Mouse (Mus musculus): ENCODE data around the gene Car2.

Gene Car2

DNA sequence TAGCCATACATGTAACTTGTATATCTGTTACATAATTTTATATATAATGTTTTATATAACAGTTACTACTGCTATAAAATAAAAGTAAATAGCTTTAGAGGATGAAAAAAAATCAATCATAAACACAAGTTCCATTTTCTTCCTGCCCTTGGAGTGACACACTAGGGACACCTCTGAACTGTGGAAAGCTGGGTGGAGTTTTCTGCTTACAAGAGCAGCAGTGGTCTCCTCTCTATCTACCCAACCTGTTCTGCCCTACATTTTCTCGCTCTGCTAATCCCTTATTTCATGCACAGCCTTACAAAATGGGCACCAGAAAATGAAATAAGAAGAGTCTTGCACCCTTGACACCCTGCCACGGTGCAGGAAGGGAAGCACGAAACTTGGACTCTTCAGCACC lies 6.8 kb upstream of the Car2 start:
- DNase-seq: no peak

- DNase-seq: no peak
Measured at GRCm38 (mm10) chr3:14880277-14880676, 5.8 kb upstream of the Car2 start.

DNA sequence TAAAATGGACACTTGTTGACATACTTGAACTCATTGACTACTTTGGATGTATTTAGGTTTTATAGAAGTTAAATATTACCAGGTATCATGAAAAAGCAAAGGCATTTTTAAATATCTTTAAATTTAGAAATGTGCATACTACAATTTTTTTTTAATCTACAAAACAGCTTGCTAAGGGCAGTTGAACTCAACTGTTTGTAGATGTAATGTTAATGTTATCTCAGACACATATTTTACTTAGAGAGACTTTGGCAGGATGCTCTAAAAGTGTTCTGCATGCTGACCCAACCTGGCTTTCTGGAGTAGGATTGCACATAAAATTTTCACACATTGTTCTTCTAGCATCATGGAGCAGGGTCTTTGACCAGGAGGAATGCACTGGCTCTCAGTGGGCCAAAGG lies 4.1 kb upstream of the Car2 start:
- no peak for DNase-seq

- no peak for DNase-seq
Measured at GRCm38 (mm10) chr3:14882756-14883155, 3.3 kb upstream of the Car2 start.

- no peak for DNase-seq
Measured at GRCm38 (mm10) chr3:14884826-14885225, 1.2 kb upstream of the Car2 start.

- no peak for DNase-seq
Measured at GRCm38 (mm10) chr3:14887134-14887666, 1.1 kb downstream of the Car2 start.

GRCm38 (mm10) chr3:14887686-14888295 lies 1.7 kb downstream of the Car2 start:
- DNase-seq: peak in 1 of 2 experiments; percentile 26

DNA sequence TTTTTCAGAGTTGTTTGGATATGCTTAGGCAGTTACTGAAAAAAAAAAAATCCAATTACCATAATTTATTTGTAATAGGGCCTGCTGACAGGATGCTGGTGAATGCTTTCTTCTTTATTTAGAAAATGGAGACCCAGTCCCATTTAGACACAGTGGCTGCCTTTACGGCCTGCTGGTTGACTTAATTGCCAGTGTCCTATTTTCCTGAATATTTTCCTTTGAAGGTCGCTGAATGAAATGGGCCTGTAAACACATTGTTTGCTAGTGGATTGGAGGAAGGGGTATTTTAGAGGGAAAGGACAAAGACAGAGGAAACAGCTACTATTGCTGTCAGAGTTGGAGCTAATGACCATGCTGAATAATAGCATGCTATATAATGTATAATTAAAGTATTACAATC lies 2.5 kb downstream of the Car2 start:
- no peak for DNase-seq

DNA sequence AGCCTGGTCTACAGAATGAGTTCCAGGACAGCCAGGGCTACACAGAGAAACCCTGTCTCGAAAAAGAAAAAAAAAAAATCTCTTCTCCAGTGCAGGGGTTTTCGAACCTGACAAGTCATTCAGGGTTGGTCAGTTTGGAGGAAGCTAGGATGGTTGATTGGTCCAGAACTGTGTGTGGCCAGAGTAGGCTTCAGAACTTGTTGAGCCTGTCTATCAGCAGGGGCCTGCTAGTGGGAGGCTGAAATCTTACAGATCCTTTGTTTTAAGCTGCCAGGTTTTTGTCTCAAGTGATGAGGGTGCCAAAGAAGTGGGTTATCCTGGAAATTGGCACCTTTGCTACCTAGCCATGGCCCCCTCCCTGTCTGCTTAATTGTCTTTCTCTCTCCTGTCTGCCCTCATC lies 3.0 kb downstream of the Car2 start:
- DNase-seq: no peak

- DNase-seq: no peak
Measured at GRCm38 (mm10) chr3:14889716-14890409, 3.8 kb downstream of the Car2 start.

DNA sequence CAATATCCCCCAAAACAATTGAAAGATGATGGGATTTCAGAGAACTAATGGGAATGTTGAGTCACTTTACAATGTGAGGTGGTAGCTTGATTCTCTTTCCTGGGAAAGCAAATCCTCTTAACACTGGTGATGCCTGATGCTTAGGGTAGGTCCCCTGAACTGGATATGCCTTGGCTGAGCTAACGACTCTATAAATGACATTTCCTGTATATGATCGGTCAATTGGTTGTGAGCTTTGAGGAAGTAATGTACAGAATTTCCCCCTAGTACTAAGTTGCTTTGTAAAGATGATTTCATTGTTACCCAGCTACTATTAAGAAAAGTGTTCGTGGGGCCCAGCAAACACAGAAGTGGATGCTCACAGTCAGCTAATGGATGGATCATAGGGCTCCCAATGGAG lies 6.9 kb downstream of the Car2 start:
- DNase-seq: no peak

- DNase-seq: no peak
Measured at GRCm38 (mm10) chr3:14893700-14894099, 7.6 kb downstream of the Car2 start.

DNA sequence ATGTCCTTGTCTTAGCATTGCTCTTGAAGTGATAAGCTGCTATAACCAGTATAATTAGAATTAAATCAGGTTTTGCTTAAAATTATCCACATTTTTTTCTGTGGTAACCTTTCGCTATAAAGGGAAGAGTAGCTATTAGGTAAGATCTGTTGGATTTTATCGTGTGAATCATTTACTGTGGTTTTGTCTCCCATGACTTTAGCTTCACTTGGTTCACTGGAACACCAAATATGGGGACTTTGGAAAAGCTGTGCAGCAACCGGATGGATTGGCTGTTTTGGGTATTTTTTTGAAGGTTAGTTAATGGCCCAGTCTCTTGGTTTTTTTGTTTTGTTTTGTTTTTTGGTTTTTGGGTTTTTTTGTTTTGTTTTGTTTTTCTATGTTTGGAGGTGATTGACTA lies 9.3 kb downstream of the Car2 start:
- DNase-seq: no peak

DNA sequence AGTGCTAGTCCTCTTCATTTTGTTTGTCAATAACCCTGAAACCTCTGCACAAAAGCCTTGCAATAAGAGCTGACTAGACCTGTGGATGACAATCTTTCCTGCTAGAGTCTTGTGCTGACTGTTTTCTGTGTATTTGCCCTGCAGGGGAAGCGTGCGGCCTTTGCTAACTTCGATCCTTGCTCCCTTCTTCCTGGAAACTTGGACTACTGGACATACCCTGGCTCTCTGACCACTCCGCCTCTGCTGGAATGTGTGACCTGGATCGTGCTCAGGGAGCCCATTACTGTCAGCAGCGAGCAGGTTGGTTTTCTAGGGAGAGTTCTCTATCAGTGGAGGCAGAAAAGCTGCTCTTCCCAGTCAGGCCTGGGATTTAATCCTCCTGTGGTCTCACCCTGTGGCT lies 11.7 kb downstream of the Car2 start:
- DNase-seq: no peak

DNA sequence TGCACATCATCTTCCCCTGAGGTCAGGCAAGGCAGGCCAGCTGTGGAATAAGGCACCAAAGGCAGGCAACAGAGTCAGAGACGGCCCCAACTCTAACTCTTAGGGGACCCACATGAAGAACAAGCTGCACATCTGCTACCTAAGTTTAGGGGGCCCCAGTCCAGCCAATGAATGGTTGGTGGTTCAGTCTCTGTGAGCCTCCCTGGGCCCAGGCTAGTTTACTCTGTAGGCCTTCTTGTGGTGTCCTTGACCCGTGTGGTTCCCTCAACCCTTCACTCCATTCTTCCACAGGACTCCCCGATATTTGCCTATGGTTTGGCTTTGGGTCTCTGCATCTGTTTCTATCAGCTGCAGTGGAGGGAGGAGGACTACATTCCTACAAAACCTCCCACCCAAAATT lies 17.3 kb downstream of the Car2 start:
- DNase-seq: no peak

- DNase-seq: no peak
Measured at GRCm38 (mm10) chr3:14904165-14904564, 18.1 kb downstream of the Car2 start.

GRCm38 (mm10) chr3:14907271-14907670 lies 21.2 kb downstream of the Car2 start:
- DNase-seq: no peak

DNA sequence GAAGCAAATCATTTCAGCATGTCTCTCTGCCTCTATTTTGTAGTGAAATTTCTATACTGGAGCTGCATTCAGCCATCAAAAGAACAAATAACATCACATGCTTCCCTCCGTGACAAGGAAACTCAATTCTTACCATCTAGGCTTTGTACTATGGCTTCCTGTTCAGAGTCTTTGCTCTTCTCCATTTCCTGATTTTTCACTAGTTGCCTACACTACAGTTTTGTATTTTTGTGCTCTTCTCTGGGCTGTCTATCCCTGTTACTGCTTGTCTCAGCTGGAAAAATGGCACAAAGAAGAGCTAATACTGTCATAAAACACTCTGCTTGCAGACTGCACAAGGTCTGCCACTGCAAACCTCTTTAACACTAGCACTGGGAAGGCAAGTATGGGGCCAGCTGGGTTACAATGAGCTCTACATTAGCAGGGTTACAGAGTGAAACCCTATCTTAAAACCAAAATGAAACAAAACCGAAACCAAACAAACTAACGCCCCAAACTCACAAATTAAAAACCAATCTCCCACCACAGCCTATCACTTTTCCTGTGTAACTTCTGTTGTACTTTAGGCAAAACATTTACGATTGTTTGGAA lies 26.0 kb downstream of the Car2 start:
- no peak for DNase-seq

GRCm38 (mm10) chr3:14913774-14914173 lies 27.7 kb downstream of the Car2 start:
- DNase-seq: no peak

DNA sequence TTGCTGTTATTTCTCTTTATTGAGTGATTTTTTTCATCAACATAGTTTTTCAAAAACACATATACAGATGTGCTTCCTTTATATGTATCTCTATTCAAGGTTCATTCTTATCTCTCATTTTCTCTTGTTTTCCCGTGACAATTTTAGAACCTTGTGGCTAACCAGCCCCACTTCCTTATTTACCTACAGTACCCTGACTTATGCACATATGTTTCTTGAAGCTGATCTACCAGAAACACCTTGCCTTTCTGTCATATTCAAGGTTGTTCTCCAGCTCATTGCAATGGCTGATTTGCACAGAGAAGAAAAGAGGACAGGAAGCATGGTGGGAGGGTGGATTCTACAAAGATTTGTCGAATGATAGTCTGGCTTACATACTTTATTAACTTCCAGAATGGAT lies 29.3 kb downstream of the Car2 start:
- no peak for DNase-seq

DNA sequence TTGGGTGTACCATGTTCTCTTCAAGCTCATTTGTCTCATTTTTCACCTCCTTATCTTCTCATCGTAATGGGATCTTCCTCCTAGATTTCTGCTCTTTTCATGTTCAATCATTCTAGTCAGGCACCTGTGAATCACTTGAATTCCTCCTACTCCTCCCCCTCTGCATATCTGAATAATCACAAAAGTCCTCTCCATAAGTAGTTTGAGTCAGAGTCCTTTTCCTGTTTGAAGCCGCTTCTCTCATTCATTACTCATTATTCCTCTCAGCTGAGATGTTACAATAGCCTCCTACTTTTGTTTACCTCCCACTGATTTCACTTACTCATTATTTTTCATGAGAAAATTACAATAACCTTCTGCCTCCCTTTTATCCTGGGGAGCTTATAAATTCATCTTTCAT lies 31.2 kb downstream of the Car2 start:
- no peak for DNase-seq

GRCm38 (mm10) chr3:14944706-14945105 lies 58.6 kb downstream of the Car2 start:
- no peak for DNase-seq

DNA sequence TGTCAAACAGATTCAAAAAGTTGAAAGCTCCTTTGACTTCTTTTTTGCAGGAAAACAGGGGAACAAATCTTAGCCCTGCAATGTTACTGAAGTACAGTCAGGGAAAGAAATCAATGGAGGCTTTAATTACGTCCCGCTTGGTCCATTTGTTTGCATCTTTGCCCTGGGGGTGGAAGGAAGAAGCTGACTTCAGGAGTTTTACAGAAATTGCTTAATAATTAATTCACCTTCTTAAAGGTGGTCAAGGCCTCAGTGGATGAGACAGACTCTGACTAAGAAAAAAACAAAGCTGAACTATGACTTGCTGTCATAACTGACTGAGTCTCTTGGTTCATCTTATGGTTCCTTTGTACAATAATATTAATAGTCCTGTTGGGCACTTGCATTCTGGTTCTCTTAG lies 59.6 kb downstream of the Car2 start:
- no peak for DNase-seq

DNA sequence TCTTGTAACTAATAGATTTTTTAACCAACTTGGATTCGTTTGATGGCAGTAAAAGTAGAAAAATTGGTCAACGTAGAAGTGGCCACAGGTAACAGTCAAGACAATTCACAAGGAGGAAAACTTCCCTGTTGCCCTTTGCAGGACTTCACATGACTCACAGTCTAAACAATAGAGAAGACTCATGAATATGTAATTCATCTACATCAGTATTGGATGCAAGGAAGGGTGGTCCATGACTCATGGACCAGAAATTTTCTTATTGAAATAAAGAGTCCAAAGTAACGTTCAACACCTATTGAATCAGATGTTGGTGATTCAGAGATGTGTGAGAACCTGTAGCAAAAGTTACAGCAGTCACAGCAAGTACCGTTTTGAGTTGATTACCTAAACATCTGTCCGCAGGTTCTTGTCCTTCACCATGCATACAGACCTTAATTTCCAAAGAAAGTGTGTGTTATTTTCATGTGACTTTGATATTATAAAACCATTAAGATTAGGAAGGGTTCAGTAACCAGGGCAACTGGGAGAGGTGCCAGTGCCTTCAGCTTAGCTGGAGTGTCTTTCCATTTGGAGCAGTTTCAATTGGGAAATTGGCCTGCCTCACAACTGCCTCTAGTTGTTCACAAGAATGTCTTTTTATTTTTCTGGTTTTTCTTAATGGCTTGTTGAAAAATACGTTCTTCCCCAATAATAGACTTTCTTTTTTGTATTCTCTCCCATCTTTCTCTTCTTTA lies 62.2 kb downstream of the Car2 start:
- DNase-seq: peak; percentile 68
